Mouse (Mus musculus): ENCODE data around the gene Gm10100. TPM values are rescaled to one million over a fixed set of nuclear protein-coding genes. Genes with fewer than 3 reads are reported as not detected.
"Not testable (repeated sequence)": the region's sequence is repeated elsewhere in the genome, so short reads cannot be mapped to it uniquely, and the experiment has no call there.

Gm10100 gene
- polyA plus RNA-seq, 1 experiment from 2014 or later: not detected

DNA sequence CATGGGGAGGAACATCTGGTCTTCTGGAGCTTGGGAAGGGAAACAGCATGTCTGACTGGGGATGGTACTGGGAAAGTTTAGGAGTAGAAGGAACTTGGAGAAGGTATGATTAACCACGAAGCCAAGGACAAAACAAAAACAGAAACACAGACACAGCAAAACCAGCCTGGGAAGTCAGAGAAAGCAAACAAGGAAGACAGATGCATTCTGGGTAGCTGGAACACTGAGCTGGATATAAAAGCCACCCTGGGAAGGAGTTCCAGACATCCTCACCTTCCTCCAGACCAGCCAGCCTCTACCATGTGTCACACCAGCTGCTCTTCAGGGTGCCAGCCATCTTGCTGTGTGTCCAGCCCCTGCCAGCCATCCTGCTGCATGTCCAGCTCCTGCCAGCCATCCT is 10.8 kb upstream of the Gm10100 start, which contains the start of gene Gm10142:
Gene Gm10142, plus strand, starts transcription at position 301 of the 400 bp plus-strand sequence.
- Histone ChIP-seq H3K27me3 (no peaks in the 10 kb centered on the region), H3K4me1 (no peaks in the 10 kb centered on the region), H3K36me3 (replicated peaks) (no peaks in the 10 kb centered on the region), H3K9ac (no peak within 1 kb of the TSS), H3K27ac (no peak within 1 kb of the TSS), H3K9me3 (0 out of 2 replicates have a peak, but pooled peaks cover 11% of the 10 kb centered on the region), H3K4me2 (no peak within 1 kb of the TSS), H3K4me3 (replicated peaks) (no peak within 1 kb of the TSS)
- 96% methylated on average over 1 of the region's 1 CpGs for WGBS
- no peak for ATAC-seq (ENCODE audit: low FRiP score)

DNA sequence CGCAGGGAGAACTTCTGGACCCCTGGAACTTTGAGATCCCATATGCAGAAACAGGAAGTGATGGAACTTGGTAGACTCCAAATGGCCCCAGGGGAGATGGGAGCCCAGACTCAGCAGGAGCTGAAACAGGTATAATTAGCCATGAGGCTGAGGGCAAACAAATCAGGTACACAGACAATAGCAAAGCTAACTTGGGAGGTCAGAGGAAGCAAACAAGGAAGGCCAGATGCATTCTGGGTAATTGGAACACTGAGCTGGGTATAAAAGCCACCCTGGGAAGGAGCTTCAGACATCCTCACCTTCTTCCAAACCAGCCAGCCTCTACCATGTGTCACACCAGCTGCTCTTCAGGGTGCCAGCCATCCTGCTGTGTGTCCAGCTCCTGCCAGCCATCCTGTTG is 6.0 kb upstream of the Gm10100 start, which contains the start of gene Krtap12-1:
Gene Krtap12-1, plus strand, starts transcription at position 301 of the 400 bp plus-strand sequence.
- H3K4me1 ChIP-seq; ATAC-seq (ENCODE audit: low FRiP score); H3K27ac ChIP-seq; H3K27me3 ChIP-seq; H3K36me3 ChIP-seq (replicated peaks); H3K9ac ChIP-seq; H3K4me2 ChIP-seq; H3K9me3 ChIP-seq; H3K4me3 ChIP-seq (replicated peaks): not testable (repeated sequence)
- 88% methylated on average over 1 of the region's 1 CpGs for WGBS

DNA sequence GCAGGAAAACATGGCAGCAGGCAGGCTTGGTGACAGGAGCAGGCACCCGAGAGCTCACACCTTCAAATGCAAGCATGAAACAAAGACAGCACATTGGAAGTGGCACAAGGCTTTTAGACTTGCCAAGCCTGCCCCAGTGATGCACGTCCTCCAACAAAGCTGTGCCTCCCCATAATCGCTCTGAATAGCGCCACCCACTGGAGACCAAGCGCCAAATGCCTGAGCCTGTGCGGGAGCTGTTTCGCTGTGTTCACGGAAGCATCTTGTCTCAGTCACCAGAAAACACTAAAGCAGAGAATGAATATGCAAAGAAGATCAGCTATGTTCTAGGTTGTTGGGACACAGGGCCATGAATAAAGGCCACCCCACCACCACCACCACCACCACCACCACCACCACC is 1.4 kb upstream of the Gm10100 start:
- no peaks in the 10 kb centered on the region for H3K27me3 ChIP-seq
- no peak overlapping the region for H3K27ac ChIP-seq
- no peaks in the 10 kb centered on the region for H3K4me1 ChIP-seq
- H3K4me3 ChIP-seq (replicated peaks): no peak overlapping the region
- no peak overlapping the region for H3K9ac ChIP-seq
- no peaks in the 10 kb centered on the region for H3K36me3 ChIP-seq (replicated peaks)
- H3K9me3 ChIP-seq: 0 out of 2 replicates have a peak, but pooled peaks cover 4% of the 10 kb centered on the region
- ATAC-seq (ENCODE audit: low FRiP score): no peak
- no peak overlapping the region for H3K4me2 ChIP-seq
- 76% methylated on average over 8 of the region's 8 CpGs for WGBS

DNA sequence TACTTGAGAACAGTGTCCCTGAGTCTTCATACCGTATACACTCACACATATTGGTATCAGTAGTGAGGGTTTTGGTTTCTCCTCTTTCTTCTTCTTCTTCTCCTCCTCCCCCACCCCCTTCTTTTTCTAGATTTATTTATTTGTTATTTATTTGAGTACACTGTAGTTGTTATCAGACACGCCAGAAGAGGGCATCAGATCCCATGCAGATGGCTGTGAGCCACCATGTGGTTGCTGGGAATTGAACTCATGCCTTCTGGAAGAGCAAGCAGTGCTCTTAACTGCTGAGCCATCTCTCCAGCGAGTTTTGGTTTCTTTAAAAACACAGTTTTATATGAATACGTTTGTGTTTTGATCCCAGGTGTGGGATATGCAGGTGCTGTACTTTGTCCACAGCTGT is 2.0 kb downstream of the Gm10100 start:
- Histone ChIP-seq H3K27me3 (no peaks in the 10 kb centered on the region), H3K4me1 (no peaks in the 10 kb centered on the region), H3K27ac (no peak overlapping the region), H3K36me3 (replicated peaks) (no peaks in the 10 kb centered on the region), H3K9ac (no peak overlapping the region), H3K4me2 (no peak overlapping the region), H3K9me3 (no peaks in the 10 kb centered on the region), H3K4me3 (replicated peaks) (no peak overlapping the region)
- 63% methylated on average over 4 of the region's 4 CpGs for WGBS
- ATAC-seq (ENCODE audit: low FRiP score): no peak

DNA sequence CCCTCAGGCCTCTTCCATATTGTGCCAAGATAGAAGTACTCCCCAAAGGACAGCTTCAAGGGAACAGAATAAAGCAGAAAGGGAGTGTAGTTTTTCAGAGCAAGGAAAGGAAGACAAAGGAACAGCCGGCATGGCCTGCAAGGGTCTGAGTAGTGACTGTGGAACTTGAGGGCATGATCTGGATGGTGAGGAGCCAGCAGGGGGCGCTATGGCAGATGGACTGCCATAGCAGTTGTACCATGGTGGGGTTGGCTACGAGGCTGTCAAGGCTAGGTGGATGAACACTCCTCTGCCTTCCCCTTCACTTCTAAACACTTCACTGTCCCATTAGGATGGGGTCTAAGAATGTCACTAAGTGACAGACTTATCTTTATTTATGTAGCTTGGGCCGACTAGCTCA is 3.0 kb downstream of the Gm10100 start:
- WGBS: 59% methylated on average over 4 of the region's 4 CpGs
- Histone ChIP-seq H3K9ac (no peak overlapping the region), H3K4me1 (no peaks in the 10 kb centered on the region), H3K36me3 (replicated peaks) (no peaks in the 10 kb centered on the region), H3K9me3 (no peaks in the 10 kb centered on the region), H3K4me3 (replicated peaks) (no peak overlapping the region), H3K27me3 (no peaks in the 10 kb centered on the region), H3K4me2 (no peak overlapping the region), H3K27ac (no peak overlapping the region)
- ATAC-seq (ENCODE audit: low FRiP score): no peak

DNA sequence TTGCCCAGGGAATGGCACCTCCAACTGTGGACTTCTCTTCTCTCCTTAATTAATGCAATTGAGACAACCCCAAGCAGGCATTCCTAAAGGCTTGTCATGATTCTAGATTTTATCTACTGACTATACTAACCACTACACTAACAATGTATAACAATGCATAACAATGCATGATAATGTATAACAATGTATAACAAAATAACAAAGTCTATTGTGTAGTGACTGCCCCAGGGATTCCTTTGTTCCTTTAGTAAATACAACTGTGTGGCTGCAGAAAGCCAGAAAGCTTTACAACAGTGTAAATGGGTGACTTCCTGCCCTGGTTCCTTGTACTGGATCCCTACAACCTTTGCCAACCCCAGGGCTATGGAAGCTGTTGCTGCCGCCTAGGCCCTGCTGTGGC is 9.6 kb downstream of the Gm10100 start:
- no peak for ATAC-seq (ENCODE audit: low FRiP score)
- no peak overlapping the region for H3K9ac ChIP-seq
- no peak overlapping the region for H3K4me3 ChIP-seq (replicated peaks)
- H3K4me2 ChIP-seq: no peak overlapping the region
- no peaks in the 10 kb centered on the region for H3K27me3 ChIP-seq
- H3K9me3 ChIP-seq: no peaks in the 10 kb centered on the region
- H3K27ac ChIP-seq: no peak overlapping the region
- 82% methylated on average over 1 of the region's 1 CpGs for WGBS
- peaks cover 12% of the 10 kb centered on the region for H3K4me1 ChIP-seq
- H3K36me3 ChIP-seq (replicated peaks): no peaks in the 10 kb centered on the region

DNA sequence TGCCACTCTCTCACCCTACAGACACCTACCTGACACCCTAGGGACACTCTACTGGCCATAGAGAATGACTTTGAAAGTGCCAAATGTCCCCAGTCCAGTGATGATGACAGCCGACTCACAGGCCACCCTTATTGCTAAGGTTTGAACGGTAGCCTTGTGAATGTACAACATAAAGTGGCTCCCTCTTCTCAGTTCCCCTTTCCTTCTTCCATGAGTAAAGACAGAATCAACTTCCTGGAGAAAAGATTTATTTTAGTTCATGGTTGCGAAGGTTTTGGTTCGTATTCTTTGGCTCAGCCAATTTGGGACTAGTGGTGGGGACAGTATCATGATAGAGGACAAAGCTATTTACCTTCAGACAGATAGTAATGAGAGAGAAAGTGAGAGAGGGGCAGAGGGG is 12.6 kb downstream of the Gm10100 start:
- no peaks in the 10 kb centered on the region for H3K36me3 ChIP-seq (replicated peaks)

DNA sequence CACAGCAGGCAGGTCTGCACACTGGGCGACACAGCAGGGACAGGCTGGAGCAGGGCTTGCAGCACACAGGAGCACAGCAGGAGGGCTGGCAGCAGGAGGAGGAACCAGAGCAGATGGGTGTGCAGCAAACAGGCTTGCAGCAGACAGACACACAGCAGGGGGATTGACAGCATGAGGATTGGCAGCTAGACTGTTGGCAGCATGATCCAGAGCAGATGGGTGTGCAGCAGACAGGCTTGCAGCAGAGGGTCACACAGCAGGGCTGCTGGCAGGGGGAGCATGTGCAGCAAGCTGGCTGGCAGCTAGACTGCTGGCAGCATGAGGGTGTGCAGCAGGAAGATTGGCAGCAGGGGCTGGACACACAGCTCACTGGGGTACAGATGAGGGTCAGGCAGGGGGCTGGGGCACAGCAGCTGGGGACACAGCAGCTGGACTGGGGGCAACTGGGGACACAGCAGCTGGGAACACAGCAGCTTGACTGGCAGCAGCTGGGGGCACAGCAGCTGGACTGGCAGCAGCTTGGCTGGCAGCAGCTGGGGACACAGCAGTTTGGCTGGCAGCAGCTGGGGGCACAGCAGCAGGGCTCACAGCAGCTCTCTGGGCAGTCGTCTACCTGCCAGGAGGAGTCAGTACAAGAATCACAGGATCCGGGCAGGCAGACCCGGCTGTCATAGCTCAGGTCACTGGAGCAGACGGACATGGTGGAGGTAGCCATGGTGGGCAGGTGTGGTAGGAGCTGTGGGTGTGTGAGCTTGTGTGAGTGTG is 15.8 kb downstream of the Gm10100 start, which contains the start of gene Gm18596:
Gene Gm18596, minus strand, starts transcription at position 715 of the 765 bp plus-strand sequence.
- H3K4me1 ChIP-seq: peaks cover 16% of the 10 kb centered on the region
- WGBS: 59% methylated on average over 5 of the region's 5 CpGs
- not testable (repeated sequence) for H3K9me3 ChIP-seq; H3K27me3 ChIP-seq; H3K4me2 ChIP-seq; H3K36me3 ChIP-seq (replicated peaks); ATAC-seq (ENCODE audit: low FRiP score); H3K4me3 ChIP-seq (replicated peaks); H3K9ac ChIP-seq
- peak within 1 kb of the TSS; percentile 43; the same call in 1 of the 2 replicates for H3K27ac ChIP-seq

More for the DNA sequence above, 12.6 kb downstream of the Gm10100 start:
- no peak for ATAC-seq (ENCODE audit: low FRiP score)
- Histone ChIP-seq H3K9ac (no peak overlapping the region), H3K27ac (no peak overlapping the region), H3K9me3 (no peaks in the 10 kb centered on the region), H3K4me1 (peaks cover 17% of the 10 kb centered on the region), H3K27me3 (no peaks in the 10 kb centered on the region), H3K4me3 (replicated peaks) (no peak overlapping the region), H3K4me2 (no peak overlapping the region)
- 93% methylated on average over 4 of the region's 4 CpGs for WGBS

DNA sequence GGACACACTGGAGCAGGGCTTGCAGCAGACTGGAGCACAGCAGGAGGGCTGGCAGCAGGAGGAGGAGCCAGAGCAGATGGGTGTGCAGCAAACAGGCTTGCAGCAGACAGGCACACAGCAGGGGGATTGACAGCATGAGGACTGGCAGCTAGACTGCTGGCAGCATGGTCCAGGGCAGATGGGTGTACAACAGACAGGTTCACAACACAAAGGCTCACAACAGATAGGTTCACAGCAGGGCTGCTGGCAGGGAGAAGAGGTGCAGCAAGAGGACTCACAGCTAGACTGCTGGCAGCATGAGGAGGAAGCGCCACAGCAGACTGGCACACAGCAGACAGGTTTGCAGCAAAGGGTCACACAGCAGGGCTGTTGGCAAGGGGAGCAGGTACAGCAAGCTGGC is 24.4 kb downstream of the Gm10100 start:
- ATAC-seq (ENCODE audit: low FRiP score); H3K9ac ChIP-seq; H3K9me3 ChIP-seq; H3K36me3 ChIP-seq (replicated peaks); H3K4me1 ChIP-seq; H3K4me3 ChIP-seq (replicated peaks); H3K27ac ChIP-seq; H3K4me2 ChIP-seq; H3K27me3 ChIP-seq: not testable (repeated sequence)
- WGBS: 83% methylated on average over 1 of the region's 1 CpGs

DNA sequence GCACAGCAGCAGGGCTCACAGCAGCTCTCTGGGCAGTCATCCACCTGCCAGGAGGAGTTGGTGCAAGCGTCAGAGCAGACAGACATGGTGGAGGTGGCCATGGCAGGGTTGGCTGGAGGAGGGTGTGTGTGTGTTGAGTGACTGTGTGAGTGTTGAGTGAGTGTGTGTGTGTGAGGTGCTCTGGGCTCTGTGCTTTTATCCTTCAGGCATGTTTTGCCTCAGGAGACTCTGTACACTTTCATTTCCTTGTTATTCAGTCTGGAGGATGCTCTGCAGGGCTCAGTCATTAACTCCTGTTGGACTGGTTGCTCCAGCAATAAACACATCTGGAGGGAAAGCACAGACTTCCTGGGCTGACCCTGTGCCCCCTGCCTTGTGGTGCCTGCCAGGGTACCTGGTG is 25.0 kb downstream of the Gm10100 start, which contains the start of gene Gm9736:
Gene Gm9736, minus strand, starts transcription at position 101 of the 400 bp plus-strand sequence.
- not testable (repeated sequence) for H3K4me3 ChIP-seq (replicated peaks); H3K9me3 ChIP-seq; H3K4me2 ChIP-seq; H3K27ac ChIP-seq; ATAC-seq (ENCODE audit: low FRiP score); H3K4me1 ChIP-seq; H3K36me3 ChIP-seq (replicated peaks); H3K27me3 ChIP-seq; H3K9ac ChIP-seq
- WGBS: 86% methylated on average over 1 of the region's 1 CpGs

DNA sequence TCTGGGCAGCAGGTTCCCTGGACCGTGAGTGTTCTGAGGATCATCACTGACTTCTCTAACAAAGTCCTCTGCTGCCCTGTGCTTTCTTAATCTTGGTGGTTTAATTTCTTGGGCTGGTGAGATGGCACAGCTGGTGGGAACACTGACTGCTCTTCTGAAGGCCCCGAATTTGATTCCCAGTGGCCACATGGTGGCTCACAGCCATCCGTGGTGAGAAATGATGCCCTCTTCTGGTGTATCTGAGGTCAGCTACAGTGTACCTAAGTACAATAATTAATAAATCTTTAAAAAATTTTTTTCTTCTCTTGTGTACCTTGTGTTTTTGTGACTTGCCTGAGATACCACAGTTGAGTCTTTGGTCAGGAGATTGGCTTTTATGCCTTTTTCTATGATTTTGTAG is 26.0 kb downstream of the Gm10100 start:
- H3K9ac ChIP-seq; H3K4me1 ChIP-seq; H3K9me3 ChIP-seq; H3K4me2 ChIP-seq; H3K4me3 ChIP-seq (replicated peaks); H3K27ac ChIP-seq; H3K27me3 ChIP-seq; H3K36me3 ChIP-seq (replicated peaks); ATAC-seq (ENCODE audit: low FRiP score): not testable (repeated sequence)
- 67% methylated on average over 3 of the region's 3 CpGs for WGBS

DNA sequence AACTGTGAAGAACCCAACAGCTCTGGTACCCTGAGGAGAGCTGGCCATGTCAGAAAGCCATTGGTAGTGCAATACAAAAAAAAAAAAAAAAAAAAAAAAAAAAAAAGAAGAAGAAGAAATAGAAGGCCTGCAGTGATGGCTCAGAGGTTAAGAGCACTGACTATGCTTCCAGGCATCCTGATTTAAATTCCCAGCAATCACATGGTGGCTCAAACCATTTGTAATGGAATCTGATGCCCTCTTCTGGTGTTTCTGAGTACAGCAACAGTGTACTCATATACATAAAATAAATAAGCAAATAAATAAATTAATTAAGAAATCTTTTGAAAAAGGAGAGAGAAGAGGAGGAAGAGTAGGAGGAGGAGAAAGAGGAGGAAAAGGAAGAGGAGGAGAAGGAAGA is 27.2 kb downstream of the Gm10100 start:
- no peak overlapping the region for H3K4me3 ChIP-seq (replicated peaks)
- H3K36me3 ChIP-seq (replicated peaks): no peaks in the 10 kb centered on the region
- no peak for ATAC-seq (ENCODE audit: low FRiP score)
- H3K9me3 ChIP-seq: no peaks in the 10 kb centered on the region
- no peak overlapping the region for H3K9ac ChIP-seq
- H3K4me2 ChIP-seq: no peak overlapping the region
- no peaks in the 10 kb centered on the region for H3K4me1 ChIP-seq
- H3K27ac ChIP-seq: no peak overlapping the region
- no peaks in the 10 kb centered on the region for H3K27me3 ChIP-seq

DNA sequence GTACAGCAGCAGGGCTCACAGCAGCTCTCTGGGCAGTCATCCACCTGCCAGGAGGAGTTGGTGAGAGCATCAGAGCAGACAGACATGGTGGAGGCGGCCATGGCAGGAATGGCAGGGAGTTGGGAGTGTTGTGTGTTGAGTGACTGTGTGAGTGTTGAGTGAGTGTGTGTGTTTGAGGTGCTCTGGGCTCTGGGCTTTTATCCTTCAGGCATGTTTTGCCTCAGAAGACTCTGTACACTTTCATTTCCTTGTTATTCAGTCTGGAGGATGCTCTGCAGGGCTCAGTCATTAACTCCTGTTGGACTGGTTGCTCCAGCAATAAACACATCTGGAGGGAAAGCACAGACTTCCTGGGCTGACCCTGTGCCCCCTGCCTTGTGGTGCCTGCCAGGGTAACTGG is 33.3 kb downstream of the Gm10100 start, which contains the start of gene Gm3233:
Gene Gm3233, minus strand, starts transcription at position 101 of the 400 bp plus-strand sequence.
- not testable (repeated sequence) for H3K4me2 ChIP-seq; H3K4me1 ChIP-seq; H3K27me3 ChIP-seq; H3K9ac ChIP-seq; ATAC-seq (ENCODE audit: low FRiP score); H3K9me3 ChIP-seq; H3K27ac ChIP-seq; H3K4me3 ChIP-seq (replicated peaks); H3K36me3 ChIP-seq (replicated peaks)
- WGBS: no CpG with 5 or more reads among the region's 1 CpGs

All from forebrain, embryonic 12.5 days (tissue).